Mouse (Mus musculus) bone marrow, adult 2 months (tissue): ENCODE measurements around the gene Rftn1.

Experiments used
- CTCF ChIP-seq: fragments of 200-500 bp; IDR thresholded peaks from 2 replicates; pipeline ENCODE4 v1.5.1; 2011; ENCODE audit warnings: low read length, control low read depth; ENCODE audit not compliant: control insufficient read depth, insufficient read depth
- POLR2A ChIP-seq: fragments of 200-500 bp; IDR thresholded peaks from 2 replicates; pipeline ENCODE4 v1.6.1; 2011; ENCODE audit warnings: low read depth, mild to moderate bottlenecking, control low read depth, low read length, borderline replicate concordance; ENCODE audit not compliant: control insufficient read depth

DNA sequence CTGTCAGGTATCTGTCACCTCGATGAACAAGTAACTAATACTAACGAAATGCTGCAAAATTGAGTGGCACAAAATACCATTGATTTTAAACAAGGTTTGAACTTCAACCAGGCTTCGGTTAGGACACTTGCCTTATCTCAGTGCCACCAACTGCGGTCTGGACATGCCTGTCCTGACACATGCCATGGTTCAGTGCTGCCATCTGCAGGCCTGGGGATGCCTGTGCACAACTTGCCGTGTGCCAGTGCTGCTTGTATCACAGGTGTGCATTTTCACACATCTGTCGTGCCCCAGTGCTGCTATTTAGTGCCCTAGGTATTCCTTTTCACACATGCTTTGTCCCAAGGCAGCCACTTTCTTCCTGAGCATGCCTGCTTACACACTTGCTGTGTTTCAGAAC is 247.8 kb downstream of the Rftn1 start:
- TF ChIP-seq CTCF (peak; percentile 80), POLR2A (no peak)
